Mouse (Mus musculus): ENCODE data around the gene Arhgef2.

The Arhgef2 gene

DNA sequence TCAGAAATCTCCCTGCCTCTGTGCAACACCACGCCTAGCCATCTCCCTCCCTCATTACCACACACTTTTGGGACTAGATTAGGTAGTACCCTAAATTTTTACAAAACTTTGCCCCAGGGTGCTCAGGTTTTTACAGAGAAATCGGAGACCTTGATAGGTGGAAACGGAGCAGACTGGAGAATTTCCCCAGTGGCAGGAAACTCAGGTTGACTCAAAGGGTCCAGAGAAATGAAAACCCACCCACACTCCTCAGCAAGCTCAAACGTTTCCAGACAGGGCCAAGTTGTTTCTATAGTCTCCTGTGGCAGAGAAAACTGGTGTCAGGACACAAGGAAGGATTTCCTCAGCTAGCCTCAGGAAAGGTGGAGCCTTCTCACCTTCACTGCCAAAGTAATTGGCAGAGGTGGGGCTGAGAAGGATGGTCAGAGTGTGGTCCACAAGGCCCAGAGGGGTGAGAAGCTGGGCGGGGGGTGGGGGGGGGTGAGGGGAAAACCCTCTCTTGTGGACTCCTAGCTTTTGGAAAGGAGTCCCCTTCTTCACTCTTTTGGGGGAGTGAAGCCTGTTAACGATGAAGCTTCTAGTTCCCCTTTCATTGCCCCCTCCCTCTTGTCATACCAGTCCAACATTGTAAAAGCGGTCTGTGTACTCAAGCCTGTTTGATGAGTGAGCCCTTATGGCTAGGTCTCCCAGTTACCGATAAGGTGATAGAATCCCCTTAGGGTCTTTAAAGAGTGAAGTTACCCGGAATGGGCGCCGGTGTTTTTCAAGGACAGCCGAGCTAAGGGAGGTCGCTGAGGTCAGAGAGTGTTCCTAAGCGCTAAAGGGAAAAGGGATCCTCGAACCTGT, 14.6 kb downstream of the Arhgef2 start:
- in situ Hi-C loops (cut with MboI, MseI) = no loop called here

DNA sequence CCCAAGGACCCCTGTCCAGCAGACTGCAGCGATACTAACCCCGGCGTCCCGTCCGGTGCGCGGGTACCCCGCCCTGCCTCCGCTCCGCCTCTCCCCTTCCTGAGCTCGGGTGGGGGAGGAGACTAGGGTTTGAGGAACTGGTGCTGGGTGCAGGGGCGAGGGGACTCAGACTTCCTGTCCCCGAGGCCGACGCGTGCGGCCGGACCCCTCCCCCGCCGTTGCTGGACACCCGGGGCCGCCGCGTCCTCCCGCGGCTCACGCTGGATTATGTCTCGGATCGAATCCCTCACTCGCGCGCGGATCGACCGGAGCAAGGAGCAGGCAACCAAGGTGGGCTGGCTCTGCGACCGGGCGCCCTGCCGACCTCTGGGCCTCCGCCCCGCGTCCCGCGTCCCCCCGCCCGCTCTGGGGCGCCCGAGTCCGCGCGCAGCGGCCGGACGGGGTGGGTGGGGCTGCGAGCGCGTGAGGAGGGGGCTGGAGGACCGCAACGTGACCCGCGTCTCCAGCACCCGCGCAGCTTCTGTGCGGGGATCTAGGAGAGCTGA, 15.3 kb downstream of the Arhgef2 start:
- in situ Hi-C loops (cut with MboI, MseI) = no loop called here

DNA sequence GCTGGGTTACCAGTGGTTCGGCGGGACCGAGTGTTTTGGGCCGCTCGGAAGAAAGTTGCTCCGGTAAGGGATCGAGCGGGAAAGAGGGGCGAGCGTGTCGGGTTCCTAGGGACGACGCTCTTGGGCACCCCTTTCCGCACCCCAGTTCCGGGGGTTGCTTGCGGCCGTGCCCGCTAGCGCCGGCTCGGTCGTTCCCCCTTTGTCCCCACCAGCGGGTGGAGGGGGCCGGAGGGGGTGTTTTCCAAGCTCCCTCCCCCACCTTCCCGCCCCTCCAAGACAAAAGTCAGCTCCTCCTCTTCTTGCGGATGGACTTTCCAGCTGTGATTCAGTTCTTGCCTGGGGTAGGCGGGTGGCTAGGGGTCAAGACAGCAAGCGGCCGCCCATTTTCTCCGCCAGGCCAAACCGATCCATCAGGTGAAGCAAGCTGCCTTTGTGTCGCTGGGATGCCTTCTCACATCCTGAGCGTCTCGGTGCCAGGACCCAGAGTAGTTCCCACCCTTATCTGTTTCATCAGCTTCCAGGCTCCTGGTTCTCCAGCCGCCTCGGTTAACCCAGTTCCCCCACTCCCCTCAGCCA, 15.9 kb downstream of the Arhgef2 start:
- in situ Hi-C loops (cut with MboI, MseI) = no loop called here

DNA sequence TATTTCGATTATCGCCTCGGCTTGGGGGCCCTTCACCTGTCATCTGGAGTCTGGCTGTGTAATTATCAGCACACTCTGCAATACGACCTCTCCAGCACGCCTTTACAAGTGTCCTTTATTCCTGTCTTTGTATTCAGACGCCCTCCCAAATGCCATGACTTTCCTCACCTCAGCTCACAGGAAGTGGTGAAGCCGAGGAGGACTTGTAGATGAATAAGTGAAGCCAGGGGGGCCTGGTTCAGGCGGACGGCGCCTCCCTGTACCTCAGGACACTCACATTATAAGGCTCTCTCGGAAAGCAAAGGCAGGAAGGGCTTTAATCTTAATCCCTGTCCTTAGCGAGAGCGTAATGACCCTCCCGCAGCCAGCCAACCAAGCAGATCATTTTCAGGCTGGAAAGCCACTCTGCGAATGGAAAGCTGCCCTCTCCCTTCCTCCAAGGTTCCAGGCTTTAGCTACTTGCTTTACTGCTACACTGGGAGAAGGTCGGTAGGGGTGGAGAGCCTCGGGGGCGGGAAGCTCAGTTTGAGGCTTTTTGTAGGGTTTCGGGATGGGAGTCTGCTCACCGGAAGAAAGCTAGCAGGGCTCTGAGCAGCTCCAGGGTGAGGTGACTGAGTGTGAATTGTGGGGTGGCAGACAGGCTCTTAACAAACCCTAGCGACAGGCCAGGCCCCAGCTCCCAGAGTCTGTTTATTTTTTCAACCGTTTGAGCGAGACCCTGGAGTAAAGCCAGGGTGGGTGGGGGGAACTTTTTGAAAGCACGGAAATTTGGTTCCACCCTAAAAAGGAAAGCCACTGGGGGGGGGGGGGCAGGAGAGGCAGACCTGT, 16.6 kb downstream of the Arhgef2 start:
- in situ Hi-C loops (cut with MboI, MseI) = no loop called here

DNA sequence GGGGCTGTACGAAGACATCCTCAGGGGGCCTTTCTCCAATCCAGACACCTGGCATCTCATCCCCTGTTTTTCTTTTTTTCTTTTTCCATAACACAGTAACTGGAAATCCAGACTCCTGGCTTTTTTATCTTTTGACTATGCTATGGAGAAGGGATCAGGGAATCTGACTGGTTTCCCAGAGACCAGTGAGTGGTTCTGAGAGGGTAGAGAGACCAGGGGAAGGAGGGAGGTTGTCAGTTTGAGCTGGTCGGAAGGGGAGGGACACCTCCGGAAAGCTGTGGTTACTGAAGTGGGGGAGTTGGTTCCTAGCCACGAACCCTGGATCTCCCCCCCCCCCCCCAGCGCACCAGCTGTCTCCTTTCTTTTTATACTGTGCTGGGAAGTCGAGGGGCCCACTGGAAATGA, 17.2 kb downstream of the Arhgef2 start:
- in situ Hi-C loops (cut with MboI, MseI) = no loop called here

DNA sequence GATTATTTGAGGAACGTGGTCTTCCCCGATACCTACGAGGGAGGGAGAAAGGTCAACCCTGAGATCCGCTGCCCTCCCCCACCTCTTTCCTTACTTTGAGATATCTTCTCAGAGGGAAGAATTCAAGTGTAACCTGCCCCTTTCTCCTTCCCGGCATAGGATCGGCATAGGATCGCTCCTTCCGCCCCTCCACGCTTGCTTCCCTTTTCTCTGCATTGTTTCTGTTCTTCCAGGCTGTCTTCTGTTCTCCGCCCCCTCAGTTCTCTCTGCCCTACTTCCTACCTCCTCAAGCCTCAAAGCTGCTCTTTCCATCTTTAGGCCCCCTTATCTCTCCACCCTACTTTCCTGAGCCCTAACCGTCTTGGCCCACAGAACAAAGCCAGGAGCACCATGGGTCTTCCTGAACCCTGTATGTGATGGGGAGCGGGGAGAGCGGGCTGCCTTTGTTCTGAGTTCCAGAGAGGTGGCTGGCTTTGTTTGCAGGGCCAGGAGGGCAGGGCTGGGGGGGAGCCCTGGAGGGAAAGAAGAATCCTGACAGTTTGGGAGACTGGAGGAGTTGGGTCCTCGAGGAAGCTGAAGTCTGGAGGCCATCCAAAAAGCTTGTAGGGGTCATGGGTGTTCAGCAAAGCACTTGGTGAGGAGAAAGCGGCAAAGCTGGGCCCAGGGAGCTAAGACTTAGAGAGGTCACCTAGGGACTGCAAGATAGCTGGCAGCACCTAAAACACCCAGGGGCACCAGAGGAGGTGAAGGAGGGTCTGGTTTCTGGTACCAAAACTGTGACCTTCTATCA, 17.8 kb downstream of the Arhgef2 start:
- in situ Hi-C loops (cut with MboI, MseI) = no loop called here

DNA sequence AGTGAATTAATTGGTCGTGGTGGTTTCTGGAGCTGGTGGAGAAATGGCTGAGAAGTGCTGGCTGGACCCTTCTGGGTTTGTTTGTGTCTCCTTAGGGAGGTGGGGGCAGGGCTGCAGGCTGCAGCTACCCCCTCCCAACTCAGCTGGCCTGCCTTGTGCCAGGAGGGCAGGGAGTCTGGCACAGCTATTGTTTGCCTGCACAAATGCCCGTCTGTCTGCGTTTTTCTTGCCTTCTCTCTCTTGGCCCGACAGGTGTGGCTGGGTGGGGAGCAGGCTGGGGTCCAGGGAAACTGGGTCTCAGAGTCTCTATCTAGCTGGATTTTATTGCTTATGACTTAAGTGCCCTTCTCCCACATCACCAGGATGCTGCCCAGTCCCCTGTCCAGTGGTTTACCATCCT, 18.6 kb downstream of the Arhgef2 start:
- in situ Hi-C loops (cut with MboI, MseI) = no loop called here

DNA sequence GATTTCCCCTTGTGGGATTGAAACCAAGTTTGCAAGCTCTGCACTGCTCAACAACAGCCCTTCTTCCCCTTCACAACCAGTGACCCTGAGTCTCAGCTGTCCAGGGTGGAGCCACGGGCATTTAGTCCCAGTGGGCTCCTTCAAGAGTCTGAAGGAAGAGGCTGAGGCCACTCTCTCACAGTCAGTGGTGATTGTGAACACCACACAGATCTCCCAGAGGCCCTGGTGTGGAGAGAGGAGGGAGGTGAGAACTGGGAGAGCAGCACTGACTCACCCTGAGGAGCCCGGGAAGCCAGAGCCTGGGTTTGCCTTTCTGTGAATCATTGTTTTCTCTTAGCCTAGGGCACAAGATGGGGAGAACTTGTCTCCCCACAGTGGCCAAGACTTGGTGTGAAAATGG, 19.2 kb downstream of the Arhgef2 start:
- in situ Hi-C loops (cut with MboI, MseI) = loop anchor here (25.0 kb wide), 1 partner anchor 1612 kb away; the partner anchor contains the start of genes Creb3l4, Jtb and Slc39a1

DNA sequence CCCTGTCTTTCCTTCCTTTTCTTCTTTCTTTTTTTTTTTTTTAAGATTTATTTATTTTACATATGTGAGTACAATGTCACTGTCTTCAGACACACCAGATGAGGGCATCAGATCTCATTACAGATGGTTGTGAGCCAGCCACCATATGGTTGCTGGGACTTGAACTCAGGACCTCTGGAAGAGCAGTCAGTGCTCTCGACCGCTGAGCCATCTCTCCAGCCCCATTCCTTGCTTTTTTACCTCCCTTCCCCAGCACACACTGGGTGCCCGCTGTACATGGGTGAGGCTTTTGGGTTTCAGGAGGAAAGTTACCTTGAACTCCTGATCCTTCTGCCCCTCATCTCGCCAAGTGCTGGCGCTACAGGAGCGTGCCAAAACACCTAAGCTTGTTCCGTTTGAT, 19.8 kb downstream of the Arhgef2 start:
- in situ Hi-C loops (cut with MboI, MseI) = loop anchor here (25.0 kb wide), 1 partner anchor 1612 kb away; the partner anchor contains the start of genes Creb3l4, Jtb and Slc39a1

DNA sequence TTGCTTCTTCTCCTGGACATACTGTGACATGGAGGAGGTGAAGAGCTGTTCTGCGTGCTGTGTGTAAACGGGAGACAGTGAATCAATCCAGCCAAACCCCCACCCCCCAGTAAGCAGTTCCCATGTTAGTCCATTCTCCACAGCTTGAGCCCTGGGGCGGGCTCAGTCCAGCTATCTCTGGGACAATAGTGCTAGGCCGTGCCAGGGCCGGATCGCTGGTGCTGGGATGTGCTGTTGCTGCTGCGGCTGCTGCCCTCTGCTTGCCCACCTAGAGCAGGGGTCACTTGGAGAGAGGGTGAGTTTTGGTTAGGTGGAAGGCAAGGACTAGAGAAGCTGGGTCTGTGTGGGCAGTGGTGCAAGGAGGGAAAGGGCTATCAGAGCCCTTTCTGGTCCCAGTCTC, 20.6 kb downstream of the Arhgef2 start:
- in situ Hi-C loops (cut with MboI, MseI) = loop anchor here (25.0 kb wide), 1 partner anchor 1611 kb away; the partner anchor contains the start of genes Creb3l4, Jtb and Slc39a1

DNA sequence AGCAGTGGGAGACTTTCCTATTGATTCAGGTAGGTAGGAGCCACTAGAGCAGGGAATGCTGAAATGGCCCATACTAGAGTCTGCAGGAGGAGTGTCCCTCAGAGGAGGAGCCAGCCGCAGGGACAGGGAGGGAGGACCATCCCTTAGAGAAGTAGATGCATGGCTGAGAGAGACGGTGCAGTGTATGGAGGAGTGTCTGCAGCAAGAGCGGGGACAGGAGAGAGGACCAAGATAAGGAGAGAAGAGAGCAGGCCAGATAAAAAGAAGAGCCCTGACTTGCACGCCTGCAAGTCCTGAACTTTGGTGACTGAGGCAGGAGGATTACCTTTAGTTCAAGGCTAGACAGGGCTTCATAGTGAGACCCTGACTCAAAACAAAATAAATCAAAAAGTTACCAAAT, 21.3 kb downstream of the Arhgef2 start:
- in situ Hi-C loops (cut with MboI, MseI) = loop anchor here (25.0 kb wide), 1 partner anchor 1610 kb away; the partner anchor contains the start of genes Creb3l4, Jtb and Slc39a1

DNA sequence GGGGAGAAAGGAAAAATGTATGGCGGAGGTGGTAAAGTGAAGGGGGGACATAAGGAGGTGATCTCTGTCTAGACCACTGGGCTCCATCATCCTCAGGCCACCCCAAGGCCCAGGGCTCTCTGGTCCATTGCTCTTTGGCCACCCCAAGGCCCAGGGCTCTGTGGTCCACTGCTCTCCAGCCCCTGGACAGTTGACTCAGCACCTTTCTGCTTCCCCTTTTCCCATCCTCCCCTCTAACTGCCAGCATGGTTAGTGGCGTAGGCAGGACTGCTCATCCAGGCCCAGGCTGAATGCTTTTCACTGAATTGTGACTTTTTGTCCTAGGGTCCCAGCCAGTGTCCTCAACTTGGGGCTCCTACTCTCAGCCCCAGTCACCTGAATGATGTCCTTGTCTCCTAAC, 21.8 kb downstream of the Arhgef2 start:
- in situ Hi-C loops (cut with MboI, MseI) = loop anchor here (25.0 kb wide), 1 partner anchor 1610 kb away; the partner anchor contains the start of genes Creb3l4, Jtb and Slc39a1

DNA sequence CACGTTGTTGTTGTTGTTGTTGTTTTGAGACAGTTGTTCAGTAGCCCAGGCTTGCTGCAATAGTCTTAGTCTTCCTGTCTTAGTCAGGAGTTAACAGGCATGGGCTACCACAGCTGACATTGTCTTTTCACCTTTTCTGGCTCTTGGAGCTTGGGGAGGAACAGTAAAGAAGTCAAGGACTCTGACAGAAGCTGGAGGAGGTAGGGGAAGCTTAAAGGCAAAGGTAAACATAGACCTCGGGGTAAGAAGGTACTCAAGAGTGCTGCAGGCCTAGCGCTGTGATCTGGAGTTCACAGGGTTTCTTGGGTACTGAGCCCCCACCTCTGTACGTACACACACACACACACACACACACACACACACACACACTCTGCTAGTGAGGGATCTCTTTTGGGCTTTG, 23.0 kb downstream of the Arhgef2 start:
- in situ Hi-C loops (cut with MboI, MseI) = loop anchor here (25.0 kb wide), 1 partner anchor 1609 kb away; the partner anchor contains the start of genes Creb3l4, Jtb and Slc39a1

DNA sequence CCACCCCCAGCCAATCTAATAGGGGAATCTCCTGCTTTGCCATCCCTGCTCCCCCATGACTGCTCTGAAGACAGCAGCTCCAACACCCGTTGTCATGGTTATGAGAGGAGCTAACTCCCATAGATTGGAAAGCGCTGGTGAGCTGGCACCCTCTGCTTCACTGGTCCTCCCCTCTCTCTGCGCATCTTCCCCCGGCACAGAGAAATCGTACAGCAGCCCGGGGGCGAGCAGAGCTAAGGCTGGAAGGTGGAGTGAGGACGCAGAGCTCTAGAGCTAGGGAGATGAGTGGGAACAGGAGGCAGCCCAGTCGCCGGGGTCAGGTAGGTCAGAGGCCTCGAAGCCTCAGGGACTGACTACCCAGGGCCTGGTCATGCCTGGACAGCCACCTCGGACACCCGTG, 23.5 kb downstream of the Arhgef2 start:
- in situ Hi-C loops (cut with MboI, MseI) = loop anchor here (25.0 kb wide), 1 partner anchor 1608 kb away; the partner anchor contains the start of genes Creb3l4, Jtb and Slc39a1

DNA sequence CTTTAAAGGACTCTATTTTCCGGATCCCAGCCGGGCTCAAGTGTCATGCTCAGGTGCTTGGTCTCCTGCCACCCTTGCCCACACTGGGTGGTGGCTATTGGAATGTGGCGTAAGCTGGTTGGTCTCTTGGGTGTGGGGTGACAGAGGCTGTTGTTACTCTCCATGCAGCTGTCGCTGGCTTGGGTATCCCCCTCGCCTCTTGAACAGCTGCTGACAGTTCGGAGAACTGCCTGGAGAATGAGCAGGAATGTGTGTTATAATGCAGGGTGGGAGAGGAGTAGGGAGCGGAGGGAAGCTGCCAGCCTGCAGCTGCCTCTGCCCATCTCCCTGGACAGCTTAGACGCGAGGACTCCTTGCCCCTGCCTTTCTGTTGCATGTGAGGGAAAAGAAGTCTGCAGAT, 24.3 kb downstream of the Arhgef2 start:
- in situ Hi-C loops (cut with MboI, MseI) = loop anchor here (5.0 to 25.0 kb wide), 3 partner anchors 67 to 1607 kb away; partner anchors contain the start of genes Creb3l4, Jtb and Slc39a1

DNA sequence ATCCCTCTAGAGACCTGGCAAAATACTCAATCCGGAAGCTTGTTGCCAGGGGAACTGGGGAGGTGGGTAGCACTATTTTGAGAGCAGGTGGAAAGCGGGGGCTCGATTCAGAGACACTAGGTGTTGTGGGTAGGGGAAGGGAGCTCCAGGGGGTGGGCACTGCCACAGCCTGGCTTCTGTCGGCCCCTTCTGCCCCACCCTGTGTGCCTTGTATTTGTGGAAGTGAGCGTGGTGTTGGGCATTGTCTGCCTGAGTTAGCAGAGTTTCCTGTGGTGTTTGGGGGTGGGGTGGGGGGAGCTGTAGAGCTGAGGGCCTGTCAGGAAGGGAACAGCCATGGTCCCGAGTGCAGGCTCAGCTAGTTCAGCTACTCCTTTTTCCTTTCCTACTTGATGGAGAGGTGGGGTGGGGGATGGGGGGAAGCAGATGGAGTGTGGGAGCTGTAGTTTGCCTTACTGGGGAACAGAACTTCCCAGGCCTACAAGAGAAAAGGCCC, 25.1 kb downstream of the Arhgef2 start:
- in situ Hi-C loops (cut with MboI, MseI) = loop anchor here (5.0 to 25.0 kb wide), 3 partner anchors 66 to 1606 kb away; partner anchors contain the start of genes Creb3l4, Jtb and Slc39a1

DNA sequence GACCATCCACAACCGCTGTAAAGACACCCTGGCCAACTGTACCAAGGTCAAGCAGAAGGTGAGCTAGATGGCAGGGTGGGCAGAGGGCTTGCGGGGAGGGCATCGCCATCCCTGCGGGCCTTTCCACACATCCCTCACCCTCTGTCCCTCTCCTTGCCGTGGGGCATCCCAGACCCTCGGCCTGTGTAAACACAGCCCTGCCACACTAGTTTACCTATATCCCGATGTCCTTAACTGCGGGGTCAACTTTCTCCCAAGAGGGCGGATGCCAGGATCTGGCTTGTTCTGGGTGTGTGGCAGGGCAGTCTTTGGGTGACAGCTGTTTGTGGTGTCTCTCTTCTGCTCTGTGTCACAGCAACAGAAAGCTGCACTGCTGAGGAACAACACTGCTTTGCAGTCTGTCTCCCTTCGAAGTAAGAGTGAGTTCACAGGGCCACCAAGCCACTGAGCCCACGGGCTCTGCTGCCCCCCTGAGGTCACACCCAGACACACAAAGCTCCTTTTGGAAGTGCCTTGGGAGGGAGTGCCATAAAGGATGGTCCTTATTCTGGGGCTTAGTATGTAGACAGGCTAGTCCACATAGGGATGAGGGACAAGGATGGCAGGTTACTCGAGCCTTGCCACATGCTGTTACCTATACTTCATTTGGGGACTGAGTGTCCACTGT, 26.3 kb downstream of the Arhgef2 start:
- in situ Hi-C loops (cut with MboI, MseI) = loop anchor here (5.0 to 25.0 kb wide), 3 partner anchors 65 to 1605 kb away; partner anchors contain the start of genes Creb3l4, Jtb and Slc39a1

DNA sequence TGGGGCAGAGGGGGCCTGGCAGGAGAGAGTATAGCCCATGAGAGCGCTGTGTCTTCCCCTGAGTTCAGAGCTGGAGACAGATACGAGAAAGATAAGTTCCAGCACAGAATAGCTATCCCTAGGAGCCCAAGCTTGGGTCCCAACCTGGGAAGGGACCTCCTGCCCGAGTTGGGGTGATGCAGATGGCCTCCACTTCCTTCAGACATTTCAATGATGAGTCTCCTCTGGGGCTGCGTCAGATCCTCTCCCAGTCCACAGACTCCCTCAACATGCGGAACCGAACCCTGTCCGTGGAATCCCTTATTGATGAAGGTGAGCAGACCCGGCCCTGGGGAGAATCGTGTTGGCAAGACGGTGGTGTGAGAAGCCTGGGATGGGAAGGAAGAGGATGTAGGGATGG, 27.3 kb downstream of the Arhgef2 start:
- in situ Hi-C loops (cut with MboI, MseI) = loop anchor here (5.0 to 25.0 kb wide), 3 partner anchors 64 to 1604 kb away; partner anchors contain the start of genes Creb3l4, Jtb and Slc39a1
